Mouse (Mus musculus): ENCODE measurements around the gene Ccn1.

Ccn1 gene

DNA sequence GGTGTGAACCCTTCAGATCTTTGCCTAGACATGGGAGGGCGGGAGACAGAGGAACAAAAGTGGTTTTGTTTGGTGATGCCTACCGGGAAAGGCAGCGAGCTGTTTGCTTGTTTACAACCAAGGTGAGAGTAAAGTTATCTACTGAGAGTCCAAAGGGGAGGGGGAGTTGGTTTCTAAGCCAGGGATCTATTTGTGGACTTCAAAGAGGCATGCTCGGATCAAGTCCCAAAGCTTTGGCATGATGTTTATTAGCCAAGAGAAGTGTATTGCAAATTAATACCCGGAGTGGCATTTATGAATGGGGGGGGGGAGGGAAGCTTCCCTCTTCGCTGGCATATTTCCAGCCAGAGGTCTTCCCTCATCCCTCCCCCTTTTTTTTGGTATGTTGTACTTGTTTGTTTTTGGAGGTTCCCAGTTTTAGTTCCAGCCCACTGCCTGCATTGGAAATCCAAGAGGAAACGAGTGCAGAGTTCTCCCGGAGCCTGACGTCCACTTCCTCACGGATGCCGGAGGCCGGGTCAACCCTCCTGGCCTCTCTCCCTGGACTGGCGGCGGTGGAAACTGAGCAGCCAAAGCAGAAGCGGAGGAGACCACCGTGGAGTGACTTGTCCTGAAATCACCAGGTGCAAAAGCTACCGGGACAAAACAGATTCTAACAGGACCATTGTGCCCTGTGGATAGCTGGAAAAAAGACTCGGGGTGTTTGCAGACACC lies 674 bp upstream of the Ccn1 start:
- DNase-seq = no peak

DNA sequence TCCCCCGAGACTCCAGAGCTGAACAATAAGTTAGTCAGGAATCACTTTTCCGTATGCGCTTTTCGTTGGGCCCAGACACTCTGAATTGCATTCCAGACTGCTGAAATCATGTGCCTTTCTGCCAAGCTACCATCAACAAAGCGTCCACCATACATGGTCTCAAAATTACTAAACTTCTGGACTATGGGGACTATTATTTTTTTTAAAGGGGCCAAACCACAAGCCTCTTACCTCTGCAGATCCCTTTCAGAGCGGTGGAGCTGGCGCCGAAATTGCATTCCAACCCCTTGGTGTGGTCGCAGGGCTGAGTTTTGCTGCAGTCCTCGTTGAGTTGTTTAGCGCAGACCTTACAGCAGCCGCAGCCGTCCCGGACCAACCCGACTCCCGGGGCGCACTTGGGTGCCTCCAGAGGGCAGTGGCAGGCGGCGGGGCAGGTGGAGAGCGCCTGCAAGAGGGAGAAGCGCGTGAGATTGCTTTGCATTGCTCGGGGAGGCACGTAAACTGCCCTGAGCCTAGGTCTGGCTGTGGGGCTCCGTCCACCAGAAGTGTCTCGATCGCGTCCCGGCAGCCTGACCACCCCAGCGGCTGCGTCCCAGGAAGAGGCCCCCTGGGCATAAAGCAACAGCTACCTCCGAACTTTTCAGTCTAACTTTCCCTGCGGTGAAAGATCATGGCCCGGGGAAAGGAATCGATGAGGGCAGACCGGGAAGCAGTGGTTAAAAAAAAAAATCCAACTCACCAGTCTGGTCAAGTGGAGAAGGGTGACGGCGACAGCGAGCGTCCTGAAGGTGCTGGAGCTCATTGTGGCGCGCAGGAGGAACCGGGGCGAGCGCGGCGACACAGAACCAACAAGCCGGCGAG lies 560 bp downstream of the Ccn1 start:
- no peak for DNase-seq

DNA sequence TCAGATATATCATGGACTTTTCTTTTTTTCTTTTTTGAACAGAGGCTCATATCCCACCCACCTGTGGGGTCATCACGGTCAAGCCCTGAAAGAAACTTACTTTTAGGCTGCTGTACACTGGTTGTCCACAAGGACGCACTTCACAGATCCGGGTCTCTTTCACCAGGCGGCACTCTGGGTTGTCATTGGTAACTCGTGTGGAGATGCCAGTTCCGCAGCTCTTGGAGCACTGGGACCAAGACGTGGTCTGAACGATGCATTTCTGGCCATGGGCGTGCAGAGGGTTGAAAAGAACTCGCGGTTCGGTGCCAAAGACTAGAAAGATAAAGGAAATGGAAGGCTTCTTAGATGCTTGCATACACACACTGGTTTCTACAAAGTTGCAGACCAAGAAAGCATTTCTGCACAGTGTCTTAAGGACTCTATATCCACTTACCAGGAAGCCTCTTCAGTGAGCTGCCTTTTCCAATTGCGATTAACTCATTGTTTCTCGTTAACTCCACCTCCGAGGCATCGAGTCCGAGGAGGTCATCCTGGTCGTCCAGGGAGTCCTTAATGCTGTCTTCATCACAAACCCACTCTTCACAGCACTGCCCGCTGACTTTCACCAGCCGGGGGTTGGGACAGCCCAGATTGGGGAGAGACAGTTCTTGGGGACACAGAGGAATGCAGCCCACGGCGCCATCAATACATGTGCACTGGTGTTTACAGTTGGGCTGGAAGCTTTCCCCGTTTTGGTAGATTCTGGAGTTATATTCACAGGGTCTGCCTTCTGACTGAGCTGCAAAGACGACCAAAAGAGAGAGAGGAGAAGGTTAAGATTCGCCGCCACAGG lies 1.5 kb downstream of the Ccn1 start:
- DNase-seq = no peak

DNA sequence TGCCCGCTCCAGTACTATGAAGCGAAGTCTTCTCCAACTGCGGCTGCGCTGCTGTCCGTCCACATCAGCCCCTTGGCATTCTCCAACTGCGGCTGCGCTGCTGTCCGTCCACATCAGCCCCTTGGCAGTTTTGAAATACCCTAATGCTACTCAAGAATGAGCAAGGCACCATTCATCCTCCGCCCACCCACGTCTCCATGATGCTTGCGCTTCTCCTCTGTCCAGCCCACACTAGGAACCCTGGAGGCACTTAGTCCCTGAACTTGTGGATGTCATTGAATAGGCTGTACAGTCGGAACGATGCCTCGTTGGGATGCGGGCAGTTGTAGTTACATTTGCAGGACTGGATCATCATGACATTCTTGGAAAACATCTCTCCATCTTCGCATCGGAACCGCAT lies 2.4 kb downstream of the Ccn1 start:
- DNase-seq = no peak

GRCm38 (mm10) chr3:145646666-145647065 lies 3.1 kb downstream of the Ccn1 start:
- no peak for DNase-seq

DNA sequence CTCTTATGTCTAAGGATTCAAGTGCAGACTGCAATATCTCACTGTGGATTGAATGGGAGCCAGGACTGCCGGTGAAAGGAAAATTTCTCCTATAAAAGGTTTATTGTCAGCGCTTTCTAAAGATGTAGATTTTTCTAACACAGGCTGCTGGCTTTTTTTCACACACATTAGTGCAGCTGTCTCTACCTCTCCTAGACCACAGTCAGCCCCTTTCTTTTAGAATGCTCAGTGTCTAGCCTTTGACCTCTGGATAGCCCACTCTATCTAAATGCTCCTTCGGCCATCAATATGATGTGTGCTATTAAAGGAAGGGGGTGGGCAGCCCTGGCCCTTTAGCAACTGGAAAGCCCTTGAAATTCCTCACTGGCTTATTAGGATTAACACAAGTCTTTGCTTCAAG lies 3.8 kb downstream of the Ccn1 start:
- DNase-seq = no peak

DNA sequence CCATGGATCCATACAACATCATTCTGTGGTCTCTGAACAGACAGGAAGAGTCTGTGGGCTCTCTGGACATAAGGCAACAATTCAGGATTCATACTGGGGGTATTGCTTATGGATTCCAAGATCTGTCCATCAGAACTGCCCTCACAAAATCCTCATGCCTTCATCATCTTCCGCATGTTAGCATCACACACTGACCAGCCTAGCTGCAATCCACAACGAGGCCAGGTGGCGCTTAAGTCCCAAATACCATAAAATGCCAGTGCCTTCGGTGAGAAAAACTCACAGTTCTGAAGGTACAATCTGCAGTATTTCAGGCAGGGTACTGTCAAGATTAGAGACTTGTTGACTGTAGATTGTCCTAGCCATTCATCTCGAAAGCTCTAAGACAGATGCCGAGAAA lies 4.3 kb downstream of the Ccn1 start:
- DNase-seq = no peak

- no peak for DNase-seq
These were observed 6.9 kb downstream of the Ccn1 start for GRCm38 (mm10) chr3:145642861-145643260.

- DNase-seq = no peak
These were observed 7.9 kb downstream of the Ccn1 start for GRCm38 (mm10) chr3:145641878-145642277.

DNA sequence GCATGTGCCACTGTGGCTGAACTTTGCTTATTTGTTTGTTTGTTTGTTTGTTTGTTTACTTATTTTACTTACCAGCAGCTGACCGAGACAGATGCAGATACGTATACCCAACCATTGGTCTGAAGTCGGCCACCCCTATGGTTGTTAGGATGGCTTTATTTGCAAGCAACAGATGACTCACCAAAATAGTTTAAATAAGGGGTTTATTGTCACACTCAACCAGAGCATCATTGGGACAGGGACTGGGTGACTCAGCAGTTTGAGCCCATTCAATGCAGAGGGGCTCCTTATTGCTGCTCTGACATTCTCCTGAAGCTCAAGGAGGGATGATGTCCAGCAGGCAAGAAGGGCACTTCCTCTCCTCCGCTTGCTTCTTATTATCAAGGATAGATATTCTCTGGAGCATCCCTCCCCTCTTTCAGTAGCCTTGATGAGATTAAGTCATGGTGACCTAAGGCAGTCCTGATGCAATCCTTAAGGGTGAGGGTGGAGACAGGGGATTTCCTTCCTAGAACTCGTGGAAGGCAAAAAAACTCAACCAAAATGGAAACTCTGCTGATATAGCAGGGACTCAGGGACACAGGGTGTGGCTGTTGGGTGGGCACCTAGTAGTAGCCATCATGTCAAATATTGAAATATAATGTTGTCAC lies 8.6 kb downstream of the Ccn1 start:
- no peak for DNase-seq

DNA sequence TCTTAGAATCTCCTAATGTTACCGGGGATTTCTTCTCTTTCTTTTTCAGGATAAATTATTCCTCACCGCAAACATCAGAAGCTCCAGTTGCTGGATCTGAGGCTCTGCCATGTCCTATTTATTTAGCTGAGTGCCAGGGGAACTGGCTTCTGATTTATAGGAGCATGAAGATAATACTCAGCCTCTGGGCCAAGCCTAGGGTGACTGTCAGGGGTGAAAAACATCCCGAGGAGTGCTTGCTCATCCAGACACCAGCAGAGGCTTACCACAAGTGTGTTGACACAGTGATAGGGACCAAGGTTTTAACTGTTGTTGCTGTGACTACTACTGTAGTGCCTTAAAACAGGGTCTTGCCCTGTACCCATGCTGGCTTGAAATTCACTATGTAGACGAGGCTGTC lies 9.2 kb downstream of the Ccn1 start:
- DNase-seq = no peak

GRCm38 (mm10) chr3:145640170-145640569 lies 9.6 kb downstream of the Ccn1 start:
- no peak for DNase-seq

DNA sequence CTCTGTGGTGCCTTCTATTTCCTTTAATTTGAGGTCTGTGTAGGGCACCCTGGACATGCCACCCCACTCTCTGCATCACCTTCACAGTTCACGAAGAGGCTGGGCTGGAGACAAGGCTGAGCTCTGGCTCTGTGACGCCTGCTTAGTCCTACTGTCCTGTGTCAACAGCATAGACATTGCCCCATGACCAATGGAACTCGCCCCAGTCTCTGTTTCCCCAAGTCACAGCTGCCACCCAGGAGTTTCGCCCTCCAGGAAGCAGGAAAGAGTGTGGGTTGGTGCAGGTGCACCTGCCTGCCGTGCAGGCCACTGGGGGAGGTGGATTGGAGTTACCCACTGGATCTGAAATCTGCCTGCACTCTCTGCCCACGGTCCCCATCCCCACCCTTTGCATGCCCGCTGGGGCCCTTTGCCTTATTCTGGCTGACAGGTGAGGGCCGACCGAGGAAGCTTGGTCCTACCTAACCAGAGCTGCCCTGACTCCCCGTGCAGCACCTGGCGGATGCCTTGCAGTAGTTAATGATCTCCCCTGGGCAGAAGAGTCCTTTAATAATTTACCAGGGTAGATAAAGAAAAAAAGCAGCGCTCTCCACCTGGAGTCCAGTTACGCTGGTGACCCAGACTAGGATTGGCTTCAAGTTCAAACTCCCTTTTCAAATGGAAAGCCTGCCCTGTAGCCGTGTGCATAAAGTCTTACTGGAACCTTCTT lies 15.6 kb downstream of the Ccn1 start:
- DNase-seq = no peak

- no peak for DNase-seq
These were observed 16.9 kb downstream of the Ccn1 start for GRCm38 (mm10) chr3:145632888-145633287.

GRCm38 (mm10) chr3:145628643-145629042 lies 21.1 kb downstream of the Ccn1 start:
- DNase-seq = no peak

DNA sequence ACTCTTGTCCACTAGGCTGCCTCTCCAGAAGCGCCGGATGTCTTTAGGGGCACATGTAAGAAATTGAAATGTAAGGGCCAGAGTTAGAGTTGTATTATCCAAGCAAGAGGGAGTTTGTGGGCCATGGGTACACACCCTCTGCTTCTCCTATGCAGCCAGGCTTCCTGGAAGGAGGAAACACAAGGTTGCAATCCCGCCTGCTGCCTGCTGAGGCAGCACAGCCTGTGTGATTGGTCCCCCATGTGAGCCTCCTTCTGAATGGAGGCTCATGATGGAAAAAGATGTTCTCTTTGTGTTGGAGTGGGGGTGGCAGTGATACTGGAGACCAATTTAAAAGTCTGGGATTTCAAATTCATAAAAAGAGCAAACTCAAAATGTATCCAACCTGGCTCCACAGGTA lies 22.0 kb downstream of the Ccn1 start:
- DNase-seq = no peak

- no peak for DNase-seq
These were observed 23.7 kb downstream of the Ccn1 start for GRCm38 (mm10) chr3:145626063-145626462.

GRCm38 (mm10) chr3:145625546-145625945 lies 24.2 kb downstream of the Ccn1 start:
- DNase-seq = no peak

DNA sequence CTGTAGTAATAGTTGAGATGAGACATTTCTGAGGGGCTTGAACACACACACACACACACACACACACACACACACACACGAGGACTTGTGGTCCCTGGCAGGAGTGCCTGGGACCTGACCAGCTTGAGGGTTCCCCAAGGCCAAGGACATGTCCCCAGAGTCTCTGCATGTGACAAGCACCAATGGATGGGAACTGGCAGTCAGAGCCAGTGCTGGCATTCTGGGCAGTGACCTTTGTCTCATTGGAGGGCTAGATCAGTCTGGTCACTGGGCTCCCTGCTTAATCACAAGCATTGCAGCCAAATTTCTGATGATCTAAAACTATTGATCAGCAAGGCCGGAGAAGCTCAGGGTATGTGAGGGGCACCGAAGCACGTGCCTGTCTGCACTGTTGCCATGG lies 25.0 kb downstream of the Ccn1 start:
- DNase-seq = no peak

- DNase-seq = no peak
These were observed 26.7 kb downstream of the Ccn1 start for GRCm38 (mm10) chr3:145623047-145623446.

GRCm38 (mm10) chr3:145621209-145621608 lies 28.6 kb downstream of the Ccn1 start:
- DNase-seq = no peak

Data from cerebellum, adult 18-20 months (tissue).